Mouse (Mus musculus) heart, adult 2 months (tissue): ENCODE measurements around the gene Lcor. TPM values are rescaled to one million over a fixed set of nuclear protein-coding genes. Genes with fewer than 3 reads are reported as not detected.

Experiments
- DNase-seq, 2 experiments: peaks; one replicate each; pipeline ENCODE4 v3.0.0; 2021
- H3K27ac ChIP-seq: fragments of 200-600 bp; 2 replicates; pipeline ENCODE4 v1.8.1; 2022
- H3K27me3 ChIP-seq: fragments of 200-500 bp; 2 replicates; pipeline ENCODE4 v1.6.1; 2012; ENCODE audit warnings: mild to moderate bottlenecking, low read length, inconsistent platforms, mixed read lengths; ENCODE audit not compliant: control insufficient read depth, insufficient read depth
- H3K36me3 ChIP-seq: fragments of 200-500 bp; 2 replicates; pipeline ENCODE4 v1.6.1; 2012; ENCODE audit warnings: low read length, inconsistent platforms; ENCODE audit not compliant: control insufficient read depth, insufficient read depth
- H3K4me1 ChIP-seq: fragments of 200-500 bp; 2 replicates; pipeline ENCODE4 v1.6.1; 2011; ENCODE audit warnings: low read length; ENCODE audit not compliant: control insufficient read depth, insufficient read depth
- H3K4me3 ChIP-seq: fragments of 200-600 bp; 2 replicates; pipeline ENCODE4 v1.8.1; 2022
- H3K79me2 ChIP-seq: fragments of 200-500 bp; replicated peaks from 2 replicates; pipeline ENCODE4 v1.6.1; 2012; ENCODE audit warnings: mild to moderate bottlenecking, inconsistent platforms, low read length, moderate library complexity, mixed read lengths; ENCODE audit not compliant: control insufficient read depth, insufficient read depth
- H3K9ac ChIP-seq: fragments of 200-500 bp; 2 replicates; pipeline ENCODE4 v1.6.1; 2012; ENCODE audit warnings: low read depth, mild to moderate bottlenecking, control low read depth, inconsistent platforms, low read length, mixed read lengths
- CTCF ChIP-seq: fragments of 200-600 bp; IDR thresholded peaks from 2 replicates; pipeline ENCODE4 v1.8.1; 2022; ENCODE audit warnings: antibody characterized with exemption, mild to moderate bottlenecking, moderate library complexity
- EP300 ChIP-seq: fragments of 200-500 bp; IDR thresholded peaks from 2 replicates; pipeline ENCODE4 v1.6.1; 2011; ENCODE audit warnings: low read depth, low read length, control low read depth; ENCODE audit not compliant: insufficient read depth
- POLR2A ChIP-seq: fragments of 200-500 bp; IDR thresholded peaks from 2 replicates; pipeline ENCODE4 v1.6.1; 2011; ENCODE audit warnings: mild to moderate bottlenecking, low read depth, low read length, control low read depth; ENCODE audit not compliant: insufficient read depth
- WGBS: fragments of 180-500 bp; shearing (Covaris S2); methylation state at CpG from one replicate; pipeline ENCODE4 v1.1.7; 2018; 5-methylcytosine and 5-hydroxymethylcytosine counted together
- intact Hi-C: fragments of 180-260 bp; cut with DNase I; formaldehyde crosslinking; loops from one replicate; pipeline ENCODE4 v1.15.1; 2025
- polyA plus RNA-seq: library from polyadenylated mRNA; depleted of rRNA; stranded (reverse); fragments of >200 nt; gene quantifications from 2 replicates; pipeline ENCODE4 v1.2.3, GENCODE M21; 2012
- total RNA-seq, 2 experiments: library from RNA; stranded (reverse); gene quantifications; 2 replicates each; pipeline ENCODE4 v1.2.3; 2021

The Lcor gene
- total and polyA plus RNA-seq, 3 experiments, result 1.7 to 12.8 (median 12.2) TPM

- DNase-seq, result no peak
- Histone ChIP-seq H3K36me3 (no peaks in the 10 kb centered on the region), H3K79me2 (no peaks in the 10 kb centered on the region), H3K9ac (no peak overlapping the region), H3K4me1 (no peaks in the 10 kb centered on the region), H3K27me3 (no peaks in the 10 kb centered on the region), H3K4me3 (no peak overlapping the region), H3K27ac (no peak overlapping the region)
- TF ChIP-seq EP300 (no peak), POLR2A (no peak), CTCF (no peak)
- 81% methylated on average over 9 of the region's 9 CpGs for WGBS
- intact Hi-C loops, result no loop called here
Observed at GRCm38 (mm10) chr19:41462166-41462735, 20.2 kb upstream of the Lcor start.

- 91% methylated on average over 5 of the region's 5 CpGs for WGBS
- no peak for DNase-seq
- no peak overlapping the region for H3K27ac ChIP-seq
- no peaks in the 10 kb centered on the region for H3K79me2 ChIP-seq
- no peaks in the 10 kb centered on the region for H3K27me3 ChIP-seq
- no peak overlapping the region for H3K4me3 ChIP-seq
- intact Hi-C loops, result no loop called here
- H3K36me3 ChIP-seq, result no peaks in the 10 kb centered on the region
- H3K4me1 ChIP-seq, result no peaks in the 10 kb centered on the region
- no peak overlapping the region for H3K9ac ChIP-seq
- TF ChIP-seq POLR2A (no peak), EP300 (no peak), CTCF (no peak)
Observed at GRCm38 (mm10) chr19:41463841-41464240, 18.6 kb upstream of the Lcor start.

GRCm38 (mm10) chr19:41466475-41466874 lies 16.0 kb upstream of the Lcor start:
- no peak overlapping the region for H3K4me3 ChIP-seq
- H3K36me3 ChIP-seq, result no peaks in the 10 kb centered on the region
- H3K9ac ChIP-seq, result no peak overlapping the region
- H3K27ac ChIP-seq, result no peak overlapping the region
- no peak for DNase-seq
- intact Hi-C loops, result no loop called here
- no peak for TF ChIP-seq EP300
- no peak for TF ChIP-seq CTCF
- no peak for TF ChIP-seq POLR2A
- H3K27me3 ChIP-seq, result no peaks in the 10 kb centered on the region
- 74% methylated on average over 3 of the region's 3 CpGs for WGBS
- H3K4me1 ChIP-seq, result no peaks in the 10 kb centered on the region
- H3K79me2 ChIP-seq, result no peaks in the 10 kb centered on the region

GRCm38 (mm10) chr19:41473566-41474135 lies 8.8 kb upstream of the Lcor start:
- WGBS, result 88% methylated on average over 7 of the region's 7 CpGs
- Histone ChIP-seq H3K27me3 (no peaks in the 10 kb centered on the region), H3K9ac (no peak overlapping the region), H3K4me1 (no peaks in the 10 kb centered on the region), H3K27ac (no peak overlapping the region), H3K79me2 (no peaks in the 10 kb centered on the region), H3K4me3 (no peak overlapping the region), H3K36me3 (no peaks in the 10 kb centered on the region)
- TF ChIP-seq CTCF (no peak), EP300 (no peak), POLR2A (no peak)
- no peak for DNase-seq
- intact Hi-C loops, result no loop called here

GRCm38 (mm10) chr19:41474943-41475342 lies 7.5 kb upstream of the Lcor start:
- intact Hi-C loops, result no loop called here
- Histone ChIP-seq H3K79me2 (no peaks in the 10 kb centered on the region), H3K36me3 (no peaks in the 10 kb centered on the region), H3K4me1 (no peaks in the 10 kb centered on the region), H3K4me3 (no peak overlapping the region), H3K27me3 (0 out of 2 replicates have a peak, but pooled peaks cover under 1% of the 10 kb centered on the region), H3K27ac (no peak overlapping the region), H3K9ac (no peak overlapping the region)
- TF ChIP-seq EP300, result no peak
- TF ChIP-seq CTCF, result no peak
- no peak for TF ChIP-seq POLR2A
- 69% methylated on average over 2 of the region's 2 CpGs for WGBS
- DNase-seq, result no peak

GRCm38 (mm10) chr19:41476530-41477249 lies 5.7 kb upstream of the Lcor start:
- 0 out of 2 replicates have a peak, but pooled peaks cover 2% of the 10 kb centered on the region for H3K27me3 ChIP-seq
- no peaks in the 10 kb centered on the region for H3K79me2 ChIP-seq
- intact Hi-C loops, result no loop called here
- no peak for DNase-seq
- no peak for TF ChIP-seq CTCF
- no peak for TF ChIP-seq POLR2A
- TF ChIP-seq EP300, result no peak
- H3K4me1 ChIP-seq, result peaks cover 4% of the 10 kb centered on the region
- H3K27ac ChIP-seq, result no peak overlapping the region
- no peak overlapping the region for H3K9ac ChIP-seq
- 86% methylated on average over 3 of the region's 3 CpGs for WGBS
- no peak overlapping the region for H3K4me3 ChIP-seq
- no peaks in the 10 kb centered on the region for H3K36me3 ChIP-seq
